Mouse (Mus musculus) heart, embryonic 12.5 days (tissue): ENCODE measurements around the gene Pdlim5. TPM values are rescaled to one million over a fixed set of nuclear protein-coding genes. Genes with fewer than 3 reads are reported as not detected.
"Not testable (repeated sequence)": the region's sequence is repeated elsewhere in the genome, so short reads cannot be mapped to it uniquely, and the experiment has no call there.

ENCODE experiments used
- ATAC-seq: fragments of 200-750 bp; cut with Nextera tagmentation; 2 replicates; pipeline ENCODE4 v1.8.0; 2017; ENCODE audit warnings: moderate TSS enrichment, moderate library complexity; ENCODE audit not compliant: insufficient number of reproducible peaks, low FRiP score
- H3K27ac ChIP-seq: fragments of 300-500 bp; sonication (generic); 2 replicates; pipeline ENCODE4 v1.5.1; 2016; ENCODE audit warnings: mild to moderate bottlenecking, moderate library complexity; ENCODE audit not compliant: poor library complexity, severe bottlenecking
- H3K27me3 ChIP-seq: fragments of 300-500 bp; sonication (generic); replicated peaks from 2 replicates; pipeline ENCODE4 v1.6.1; 2016; ENCODE audit warnings: mild to moderate bottlenecking, moderate library complexity
- H3K36me3 ChIP-seq: fragments of 300-500 bp; sonication (generic); 2 replicates; pipeline ENCODE4 v1.6.1; 2016; ENCODE audit warnings: mild to moderate bottlenecking, moderate library complexity
- H3K4me1 ChIP-seq: fragments of 300-500 bp; sonication (generic); replicated peaks from 2 replicates; pipeline ENCODE4 v1.6.1; 2016; ENCODE audit warnings: mild to moderate bottlenecking
- H3K4me2 ChIP-seq: fragments of 300-500 bp; sonication (generic); 2 replicates; pipeline ENCODE4 v1.6.1; 2016; ENCODE audit warnings: mild to moderate bottlenecking, moderate library complexity
- H3K4me3 ChIP-seq: fragments of 300-500 bp; sonication (generic); 2 replicates; pipeline ENCODE4 v1.5.1; 2016; ENCODE audit warnings: mild to moderate bottlenecking
- H3K9ac ChIP-seq: fragments of 300-500 bp; sonication (generic); 2 replicates; pipeline ENCODE4 v1.6.1; 2016; ENCODE audit warnings: mild to moderate bottlenecking, moderate library complexity
- H3K9me3 ChIP-seq: fragments of 300-500 bp; sonication (generic); replicated peaks from 2 replicates; pipeline ENCODE4 v1.6.1; 2016; ENCODE audit warnings: mild to moderate bottlenecking, moderate library complexity
- WGBS: fragments of 180-500 bp; shearing (Covaris S2); methylation state at CpG from one replicate; pipeline ENCODE4 v1.1.7; 2016; 5-methylcytosine and 5-hydroxymethylcytosine counted together
- polyA plus RNA-seq: library from polyadenylated mRNA; unstranded; fragments of >200 nt; fragmentation: Nextera tagmentation; extraction: Ambion mirVana; gene quantifications from 2 replicates; pipeline ENCODE4 v1.2.1, GENCODE M21; 2016

Gene Pdlim5
- polyA plus RNA-seq, 1 experiment from 2014 or later = 218 TPM

- Histone ChIP-seq H3K4me1 (peaks cover 10% of the 10 kb centered on the region), H3K4me3 (no peak overlapping the region), H3K36me3 (no peaks in the 10 kb centered on the region), H3K27ac (no peak overlapping the region), H3K9me3 (no peaks in the 10 kb centered on the region), H3K9ac (no peak overlapping the region), H3K27me3 (no peaks in the 10 kb centered on the region), H3K4me2 (no peak overlapping the region)
- 80% methylated on average over 7 of the region's 7 CpGs for WGBS
- no peak for ATAC-seq
These were observed 166.8 kb downstream of the Pdlim5 start for GRCm38 (mm10) chr3:142228665-142229064.

GRCm38 (mm10) chr3:142222471-142223103 is 172.9 kb downstream of the Pdlim5 start:
- H3K4me2 ChIP-seq = no peak overlapping the region
- no peak for ATAC-seq
- no peaks in the 10 kb centered on the region for H3K9me3 ChIP-seq
- H3K4me3 ChIP-seq = no peak overlapping the region
- no peak overlapping the region for H3K9ac ChIP-seq
- H3K36me3 ChIP-seq = no peaks in the 10 kb centered on the region
- WGBS = 84% methylated on average over 7 of the region's 7 CpGs
- no peak overlapping the region for H3K27ac ChIP-seq
- no peaks in the 10 kb centered on the region for H3K27me3 ChIP-seq
- peaks cover 10% of the 10 kb centered on the region for H3K4me1 ChIP-seq

- H3K4me2 ChIP-seq = no peak overlapping the region
- H3K4me3 ChIP-seq = no peak overlapping the region
- ATAC-seq = no peak
- H3K9me3 ChIP-seq = no peaks in the 10 kb centered on the region
- H3K36me3 ChIP-seq = no peaks in the 10 kb centered on the region
- H3K27ac ChIP-seq = no peak overlapping the region
- H3K4me1 ChIP-seq = no peaks in the 10 kb centered on the region
- 81% methylated on average over 9 of the region's 9 CpGs for WGBS
- H3K27me3 ChIP-seq = no peaks in the 10 kb centered on the region
- no peak overlapping the region for H3K9ac ChIP-seq
These were observed 175.6 kb downstream of the Pdlim5 start for GRCm38 (mm10) chr3:142219910-142220309.

GRCm38 (mm10) chr3:142212821-142213220 is 182.7 kb downstream of the Pdlim5 start:
- Histone ChIP-seq H3K9me3 (no peaks in the 10 kb centered on the region), H3K4me3 (no peak overlapping the region), H3K27me3 (no peaks in the 10 kb centered on the region), H3K9ac (no peak overlapping the region), H3K36me3 (no peaks in the 10 kb centered on the region), H3K4me1 (no peaks in the 10 kb centered on the region; the same call in 1 of the 2 replicates), H3K27ac (no peak overlapping the region), H3K4me2 (no peak overlapping the region)
- WGBS = 57% methylated on average over 2 of the region's 2 CpGs
- no peak for ATAC-seq

- 80% methylated on average over 3 of the region's 3 CpGs for WGBS
- no peaks in the 10 kb centered on the region for H3K27me3 ChIP-seq
- H3K4me2 ChIP-seq = no peak overlapping the region
- H3K36me3 ChIP-seq = no peaks in the 10 kb centered on the region
- no peaks in the 10 kb centered on the region; the same call in 1 of the 2 replicates for H3K4me1 ChIP-seq
- no peak overlapping the region for H3K27ac ChIP-seq
- no peak overlapping the region for H3K4me3 ChIP-seq
- no peak for ATAC-seq
- H3K9ac ChIP-seq = no peak overlapping the region
- no peaks in the 10 kb centered on the region for H3K9me3 ChIP-seq
These were observed 183.3 kb downstream of the Pdlim5 start for GRCm38 (mm10) chr3:142212186-142212585.

GRCm38 (mm10) chr3:142209981-142210380 is 185.5 kb downstream of the Pdlim5 start:
- Histone ChIP-seq H3K9me3 (no peaks in the 10 kb centered on the region), H3K36me3 (no peaks in the 10 kb centered on the region), H3K4me3 (no peak overlapping the region), H3K9ac (no peak overlapping the region), H3K27me3 (no peaks in the 10 kb centered on the region), H3K27ac (no peak overlapping the region), H3K4me2 (no peak overlapping the region), H3K4me1 (no peaks in the 10 kb centered on the region; the same call in 1 of the 2 replicates)
- no peak for ATAC-seq
- 67% methylated on average over 6 of the region's 6 CpGs for WGBS

GRCm38 (mm10) chr3:142209057-142209456 is 186.4 kb downstream of the Pdlim5 start:
- Histone ChIP-seq H3K27ac (no peak overlapping the region), H3K9ac (no peak overlapping the region), H3K4me3 (no peak overlapping the region), H3K4me2 (no peak overlapping the region), H3K27me3 (no peaks in the 10 kb centered on the region), H3K4me1 (no peaks in the 10 kb centered on the region; the same call in 1 of the 2 replicates), H3K9me3 (no peaks in the 10 kb centered on the region), H3K36me3 (no peaks in the 10 kb centered on the region)
- ATAC-seq = no peak
- 81% methylated on average over 11 of the region's 11 CpGs for WGBS

- Histone ChIP-seq H3K27ac (no peak overlapping the region), H3K9ac (no peak overlapping the region), H3K4me1 (no peaks in the 10 kb centered on the region; the same call in 1 of the 2 replicates), H3K27me3 (no peaks in the 10 kb centered on the region), H3K36me3 (no peaks in the 10 kb centered on the region), H3K4me3 (no peak overlapping the region), H3K9me3 (no peaks in the 10 kb centered on the region), H3K4me2 (no peak overlapping the region)
- 81% methylated on average over 6 of the region's 6 CpGs for WGBS
- ATAC-seq = no peak
These were observed 188.0 kb downstream of the Pdlim5 start for GRCm38 (mm10) chr3:142207488-142207887.

- WGBS = 86% methylated on average over 3 of the region's 3 CpGs
- H3K27ac ChIP-seq = no peak overlapping the region
- H3K4me2 ChIP-seq = no peak overlapping the region
- no peak overlapping the region for H3K4me3 ChIP-seq
- no peak for ATAC-seq
- H3K4me1 ChIP-seq = no peaks in the 10 kb centered on the region; the same call in 1 of the 2 replicates
- no peak overlapping the region for H3K9ac ChIP-seq
- no peaks in the 10 kb centered on the region for H3K27me3 ChIP-seq
- H3K9me3 ChIP-seq = no peaks in the 10 kb centered on the region
- H3K36me3 ChIP-seq = no peaks in the 10 kb centered on the region
These were observed 189.2 kb downstream of the Pdlim5 start for GRCm38 (mm10) chr3:142206316-142206715.

- Histone ChIP-seq H3K36me3 (no peaks in the 10 kb centered on the region), H3K27me3 (no peaks in the 10 kb centered on the region), H3K4me2 (no peak overlapping the region), H3K9ac (no peak overlapping the region), H3K4me1 (no peaks in the 10 kb centered on the region), H3K27ac (no peak overlapping the region), H3K4me3 (no peak overlapping the region), H3K9me3 (peaks cover 6% of the 10 kb centered on the region; the same call in 1 of the 2 replicates)
- no peak for ATAC-seq
- 76% methylated on average over 8 of the region's 8 CpGs for whole genome bisulfite sequencing
These were observed 199.4 kb downstream of the Pdlim5 start for GRCm38 (mm10) chr3:142196142-142196541.

GRCm38 (mm10) chr3:142191627-142192026 is 203.9 kb downstream of the Pdlim5 start:
- ATAC-seq, H3K27me3 ChIP-seq, H3K36me3 ChIP-seq, H3K4me2 ChIP-seq, H3K4me3 ChIP-seq, H3K4me1 ChIP-seq, H3K9me3 ChIP-seq, H3K27ac ChIP-seq, H3K9ac ChIP-seq: not testable (repeated sequence)
